Mouse (Mus musculus): ENCODE results near the gene Stab2.

- TF ChIP-seq CTCF (IDR thresholded peaks at IDR 0.05; ENCODE audit: control insufficient read depth, insufficient read depth, insufficient read length) (no peak), USF1 (IDR thresholded peaks at IDR 0.05; ENCODE audit: low read depth) (no peak), MAX (IDR thresholded peaks at IDR 0.05) (no peak), MYOG (IDR thresholded peaks at IDR 0.05; ENCODE audit: control insufficient read depth, extremely low read depth, insufficient read length) (no peak)
Measured at GRCm38 (mm10) chr10:86794794-86795535, 212.9 kb downstream of the Stab2 start.
